Mouse (Mus musculus): ENCODE data around the gene Rrp9. TPM values are rescaled to one million over a fixed set of nuclear protein-coding genes. Genes with fewer than 3 reads are reported as not detected.
A peak's percentile ranks its signal among the peaks of the same experiment; 100 is the strongest.

Gene Rrp9
- total and polyA plus RNA-seq, 3 experiments, result 120 to 326 (median 130) TPM

DNA sequence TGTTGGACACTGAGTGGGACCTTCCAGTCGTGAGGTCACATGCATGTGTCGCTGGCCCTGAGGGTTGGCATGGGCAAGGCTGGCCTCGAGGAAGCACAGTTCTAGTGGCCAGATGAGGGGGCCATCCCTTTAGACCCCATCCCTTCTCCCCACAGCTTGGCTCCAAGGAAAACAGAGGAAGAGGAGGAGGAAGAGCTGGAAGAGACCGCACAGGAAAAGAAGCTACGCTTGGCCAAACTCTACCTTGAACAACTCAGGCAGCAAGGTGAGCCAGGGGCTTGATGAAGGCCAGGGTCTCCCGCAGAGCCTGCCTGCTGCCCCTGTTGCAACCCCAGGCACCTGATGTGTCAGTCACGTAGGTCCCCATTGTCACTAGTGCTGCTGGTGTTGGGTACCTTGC is 4.8 kb downstream of the Rrp9 start:
- H3K4me2 ChIP-seq (ENCODE audit: insufficient read depth, low read depth, poor library complexity, severe bottlenecking), result no peak overlapping the region
- peaks cover 26% of the 10 kb centered on the region for H3K79me2 ChIP-seq (replicated peaks; ENCODE audit: control insufficient read depth, extremely low read depth, insufficient read depth, poor library complexity, severe bottlenecking)
- in situ Hi-C loops (cut with MboI; ENCODE audit: low pct_ligation_motif_present, low pct_unique_long_range_greater_than_20kb, low sequenced_read_pairs) (no loop called here), dilution Hi-C loops (cut with MboI; ENCODE audit: extremely low pct_ligation_motif_present, extremely low pct_unique_long_range_greater_than_20kb, low sequenced_read_pairs) (no loop called here)
- TF ChIP-seq IRF4 (IDR thresholded peaks at IDR 0.05; ENCODE audit: low read depth, low read length) (no peak), JUND (conservative IDR thresholded peaks at IDR 0.05; ENCODE audit: low read depth, low read length) (no peak), CHD2 (IDR thresholded peaks at IDR 0.05; ENCODE audit: low read length) (no peak), KAT2A (IDR thresholded peaks at IDR 0.05; ENCODE audit: insufficient replicate concordance, low read length) (no peak), POLR2AphosphoS2 (IDR thresholded peaks at IDR 0.05; ENCODE audit: low read depth, low read length) (no peak), MXI1 (IDR thresholded peaks at IDR 0.05; ENCODE audit: low read depth, low read length) (no peak), TBP (conservative IDR thresholded peaks at IDR 0.05; ENCODE audit: low read depth, low read length) (no peak), HCFC1 (IDR thresholded peaks at IDR 0.05; ENCODE audit: low read depth, low read length) (no peak), MEF2A (IDR thresholded peaks at IDR 0.05; ENCODE audit: borderline replicate concordance, low read depth, low read length) (no peak), ZNF384 (IDR thresholded peaks at IDR 0.05; ENCODE audit: low read depth, low read length) (no peak), USF1 (IDR thresholded peaks at IDR 0.05; ENCODE audit: low read depth, low read length) (no peak), USF2 (conservative IDR thresholded peaks at IDR 0.05; ENCODE audit: low read depth, low read length) (no peak), MAX (IDR thresholded peaks at IDR 0.05; ENCODE audit: low read length) (no peak), UBTF (IDR thresholded peaks at IDR 0.05; ENCODE audit: low read depth, low read length) (no peak), JUN (IDR thresholded peaks at IDR 0.05; ENCODE audit: insufficient read depth, low read depth, low read length) (no peak), MAFK (IDR thresholded peaks at IDR 0.05; ENCODE audit: insufficient replicate concordance, low read length) (no peak), NELFE (IDR thresholded peaks at IDR 0.05; ENCODE audit: low read depth, low read length) (no peak)
- no peaks in the 10 kb centered on the region for H3K27me3 ChIP-seq (replicated peaks)
- no peak overlapping the region for H3K9ac ChIP-seq (ENCODE audit: insufficient read depth, low read depth)
- no peak overlapping the region for H3K4me3 ChIP-seq (replicated peaks in 1 of 3; ENCODE audit: low read depth in 2 of 3, low read length in 2 of 3, poor library complexity in 1 of 3)
- no peaks in the 10 kb centered on the region for H3K9me3 ChIP-seq (replicated peaks; ENCODE audit: low read length)
- DNase-seq (ENCODE audit: extremely low read depth), result no peak
- H3K36me3 ChIP-seq (replicated peaks in 1 of 2; ENCODE audit: control insufficient read depth in 1 of 2, insufficient read depth in 1 of 2, low read length in 1 of 2), result peaks cover 56 to 67% of the 10 kb centered on the region in 2 experiments
- peaks cover 6 to 38% of the 10 kb centered on the region in 2 experiments; a peak in 3 of 4 replicates for H3K4me1 ChIP-seq (ENCODE audit: control insufficient read depth in 1 of 2, insufficient read depth in 2 of 2)
- H3K27ac ChIP-seq (ENCODE audit: insufficient read depth, low read depth), result no peak overlapping the region

DNA sequence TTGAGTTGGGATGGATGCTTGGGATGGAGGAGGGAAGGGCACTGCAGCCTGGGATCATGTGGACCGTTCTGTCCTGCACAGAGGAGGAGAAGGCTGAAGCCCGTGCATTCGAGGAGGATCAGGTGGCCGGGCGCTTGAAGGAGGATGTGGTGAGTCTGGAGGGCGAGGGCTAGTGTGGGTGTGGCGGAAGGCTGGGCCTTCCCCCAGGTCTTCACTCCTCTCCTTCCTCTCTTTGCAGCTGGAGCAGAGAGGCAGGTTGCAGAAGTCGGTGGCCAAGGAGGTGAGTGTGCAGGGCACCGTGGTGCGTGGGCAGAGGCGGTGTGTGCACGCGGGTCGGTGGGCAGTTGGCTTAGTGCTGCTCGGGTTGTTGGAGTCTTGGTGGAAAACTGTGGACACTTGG is 5.3 kb downstream of the Rrp9 start:
- Histone ChIP-seq H3K36me3 (replicated peaks in 1 of 2; ENCODE audit: control insufficient read depth in 1 of 2, insufficient read depth in 1 of 2, low read length in 1 of 2) (peaks cover 59 to 72% of the 10 kb centered on the region in 2 experiments), H3K4me3 (replicated peaks in 1 of 3; ENCODE audit: low read depth in 2 of 3, low read length in 2 of 3, poor library complexity in 1 of 3) (no peak overlapping the region), H3K9me3 (replicated peaks; ENCODE audit: low read length) (no peaks in the 10 kb centered on the region), H3K4me2 (ENCODE audit: insufficient read depth, low read depth, poor library complexity, severe bottlenecking) (no peak overlapping the region), H3K27me3 (replicated peaks) (no peaks in the 10 kb centered on the region), H3K4me1 (ENCODE audit: control insufficient read depth in 1 of 2, insufficient read depth in 2 of 2) (peaks cover 6 to 38% of the 10 kb centered on the region in 2 experiments; a peak in 3 of 4 replicates), H3K79me2 (replicated peaks; ENCODE audit: control insufficient read depth, extremely low read depth, insufficient read depth, poor library complexity, severe bottlenecking) (peaks cover 26% of the 10 kb centered on the region), H3K9ac (ENCODE audit: insufficient read depth, low read depth) (no peak overlapping the region), H3K27ac (ENCODE audit: insufficient read depth, low read depth) (no peak overlapping the region)
- in situ Hi-C loops (cut with MboI; ENCODE audit: low pct_ligation_motif_present, low pct_unique_long_range_greater_than_20kb, low sequenced_read_pairs) (no loop called here), dilution Hi-C loops (cut with MboI; ENCODE audit: extremely low pct_ligation_motif_present, extremely low pct_unique_long_range_greater_than_20kb, low sequenced_read_pairs) (no loop called here)
- TF ChIP-seq CHD2 (IDR thresholded peaks at IDR 0.05; ENCODE audit: low read length), result no peak
- TF ChIP-seq JUND (conservative IDR thresholded peaks at IDR 0.05; ENCODE audit: low read depth, low read length), result no peak
- no peak for TF ChIP-seq TBP (conservative IDR thresholded peaks at IDR 0.05; ENCODE audit: low read depth, low read length)
- TF ChIP-seq GABPA (IDR thresholded peaks at IDR 0.05; ENCODE audit: insufficient replicate concordance, low read depth, low read length), result no peak
- TF ChIP-seq KAT2A (IDR thresholded peaks at IDR 0.05; ENCODE audit: insufficient replicate concordance, low read length), result no peak
- DNase-seq (ENCODE audit: extremely low read depth), result peak; percentile 30

Data from CH12.LX (cell line).